Mouse (Mus musculus): ENCODE results near the gene Sstr3.

- TF ChIP-seq GATA1 (IDR thresholded peaks at IDR 0.05; ENCODE audit: borderline replicate concordance, low read length) (no peak), FLI1 (IDR thresholded peaks at IDR 0.05; ENCODE audit: low read length) (no peak)
Measured at GRCm38 (mm10) chr15:78590785-78591184, 46.3 kb upstream of the Sstr3 start.

Measured in megakaryocyte, embryonic 14.5 days (primary cell).